Mouse (Mus musculus) myocyte (in vitro differentiated cells): ENCODE results near the gene Ptprs. TPM values are rescaled to one million over a fixed set of nuclear protein-coding genes. Genes with fewer than 3 reads are reported as not detected.

Source experiments
- H3K27me3 ChIP-seq: one replicate; pipeline ENCODE4 v1.6.1; 2011; ENCODE audit not compliant: control insufficient read depth, insufficient read depth, insufficient read length
- H3K36me3 ChIP-seq: one replicate; pipeline ENCODE4 v1.6.1; 2011; ENCODE audit not compliant: control insufficient read depth, insufficient read depth
- H3K4me2 ChIP-seq: one replicate; pipeline ENCODE4 v1.6.1; 2011; ENCODE audit warnings: low read depth, control low read depth
- H3K4me3 ChIP-seq: one replicate; pipeline ENCODE4 v1.5.1; 2011; ENCODE audit warnings: mild to moderate bottlenecking, control low read depth, moderate library complexity
- H3K79me2 ChIP-seq: one replicate; pipeline ENCODE4 v1.6.1; 2011; ENCODE audit not compliant: control insufficient read depth, insufficient read depth
- H3ac ChIP-seq: one replicate; pipeline ENCODE4 v1.6.1; 2011; ENCODE audit not compliant: control insufficient read depth, insufficient read length
- CEBPB ChIP-seq: IDR thresholded peaks from 2 replicates; pipeline ENCODE4 v1.6.1; 2011; ENCODE audit warnings: mild to moderate bottlenecking, moderate library complexity; ENCODE audit not compliant: poor library complexity, insufficient read depth, severe bottlenecking
- E2F4 ChIP-seq: IDR thresholded peaks from one replicate; pipeline ENCODE4 v1.6.1; 2011; ENCODE audit warnings: mild to moderate bottlenecking, control low read depth, moderate library complexity; ENCODE audit not compliant: insufficient read depth
- MAX ChIP-seq: IDR thresholded peaks from one replicate; pipeline ENCODE4 v1.6.1; 2011; ENCODE audit warnings: low read depth, mild to moderate bottlenecking, control low read depth
- MYOD1 ChIP-seq, 3 experiments: IDR thresholded peaks; one replicate each; pipeline ENCODE4 v1.6.1; 2011; ENCODE audit warnings: control low read depth in 2 of 3, low read depth in 2 of 3, mild to moderate bottlenecking in 2 of 3, moderate library complexity in 1 of 3; ENCODE audit not compliant: insufficient read length in 2 of 3, control insufficient read depth in 1 of 3
- MYOG ChIP-seq, 3 experiments: IDR thresholded peaks; one replicate each; pipeline ENCODE4 v1.6.1; 2011; ENCODE audit warnings: control low read depth in 2 of 3, low read depth in 2 of 3, mild to moderate bottlenecking in 2 of 3; ENCODE audit not compliant: insufficient read length in 2 of 3, control insufficient read depth in 1 of 3, insufficient read depth in 1 of 3
- POLR2A ChIP-seq: IDR thresholded peaks from one replicate; pipeline ENCODE4 v1.6.1; 2011; ENCODE audit warnings: low read depth, mild to moderate bottlenecking, control low read depth, moderate library complexity; ENCODE audit not compliant: insufficient read length
- POLR2AphosphoS2 ChIP-seq: IDR thresholded peaks from one replicate; pipeline ENCODE4 v1.6.1; 2011; ENCODE audit warnings: low read depth, control low read depth; ENCODE audit not compliant: insufficient read length
- REST ChIP-seq: IDR thresholded peaks from one replicate; pipeline ENCODE4 v1.6.1; 2011; ENCODE audit warnings: mild to moderate bottlenecking, control low read depth, moderate library complexity; ENCODE audit not compliant: insufficient read depth, insufficient read length
- SRF ChIP-seq: IDR thresholded peaks from one replicate; pipeline ENCODE4 v1.6.1; 2011; ENCODE audit warnings: low read depth; ENCODE audit not compliant: control insufficient read depth, insufficient read length
- TCF12 ChIP-seq: IDR thresholded peaks from one replicate; pipeline ENCODE4 v1.6.1; 2011; ENCODE audit warnings: mild to moderate bottlenecking, control low read depth; ENCODE audit not compliant: poor library complexity, insufficient read depth, severe bottlenecking
- TCF3 ChIP-seq: IDR thresholded peaks from one replicate; pipeline ENCODE4 v1.6.1; 2011; ENCODE audit warnings: low read depth, control low read depth; ENCODE audit not compliant: insufficient read length
- USF1 ChIP-seq: IDR thresholded peaks from one replicate; pipeline ENCODE4 v1.6.1; 2011; ENCODE audit warnings: low read depth, mild to moderate bottlenecking, control low read depth, moderate library complexity
- polyA plus RNA-seq: library from polyadenylated mRNA; unstranded; fragments of >200 nt; fragmentation: generic; extraction: Trizol; gene quantifications from one replicate; pipeline ENCODE4 v1.2.1, GENCODE M21; 2012; ENCODE audit warnings: missing spikeins

Gene Ptprs
- polyA plus RNA-seq, 1 experiment = 116 TPM

- Histone ChIP-seq H3K27me3 (no peaks in the 10 kb centered on the region), H3K36me3 (no peaks in the 10 kb centered on the region), H3ac (no peak overlapping the region), H3K4me3 (no peak overlapping the region), H3K4me2 (no peak overlapping the region), H3K79me2 (no peaks in the 10 kb centered on the region)
- TF ChIP-seq MAX (no peak), MYOG (IDR thresholded peaks at IDR 0.05; ENCODE audit: control insufficient read depth in 1 of 3, insufficient read depth in 1 of 3, insufficient read length in 2 of 3, low read depth in 2 of 3) (no peak), POLR2A (no peak), SRF (no peak), MYOD1 (IDR thresholded peaks at IDR 0.05; ENCODE audit: control insufficient read depth in 1 of 3, insufficient read length in 2 of 3, low read depth in 2 of 3) (no peak), REST (no peak), POLR2AphosphoS2 (peak; percentile 26), CEBPB (no peak)
These were observed 61.5 kb downstream of the Ptprs start for GRCm38 (mm10) chr17:56414785-56415184.

DNA sequence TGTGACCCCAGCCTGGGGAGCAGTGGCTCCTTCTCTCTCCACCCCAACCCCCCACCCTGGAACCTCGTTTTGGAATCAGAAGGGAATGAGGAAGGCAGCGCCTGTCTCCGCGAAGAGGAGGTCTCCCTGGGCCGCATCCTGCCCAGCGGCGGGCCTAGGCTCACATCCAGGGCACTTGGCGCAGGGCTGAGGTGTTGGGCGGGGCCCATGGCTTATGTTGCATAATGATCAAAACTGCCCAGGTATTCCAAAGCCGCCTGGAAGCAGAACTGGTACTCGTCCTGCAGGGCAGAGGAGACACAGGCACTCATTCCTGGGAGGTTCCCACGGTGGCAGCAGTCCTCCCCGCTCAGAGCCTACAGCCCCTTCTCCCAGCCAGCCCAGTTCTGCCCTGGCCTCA lies 63.2 kb downstream of the Ptprs start:
- H3K79me2 ChIP-seq = no peaks in the 10 kb centered on the region
- no peaks in the 10 kb centered on the region for H3K36me3 ChIP-seq
- H3K4me2 ChIP-seq = no peak overlapping the region
- TF ChIP-seq POLR2AphosphoS2 (no peak), USF1 (no peak), MYOG (IDR thresholded peaks at IDR 0.05; ENCODE audit: control insufficient read depth in 1 of 3, insufficient read depth in 1 of 3, insufficient read length in 2 of 3, low read depth in 2 of 3) (no peak), POLR2A (no peak), REST (no peak), SRF (no peak), CEBPB (no peak), TCF12 (no peak), E2F4 (no peak), MYOD1 (IDR thresholded peaks at IDR 0.05; ENCODE audit: control insufficient read depth in 1 of 3, insufficient read length in 2 of 3, low read depth in 2 of 3) (no peak), TCF3 (no peak), MAX (no peak)
- H3K27me3 ChIP-seq = no peaks in the 10 kb centered on the region
- H3ac ChIP-seq = no peak overlapping the region
- no peak overlapping the region for H3K4me3 ChIP-seq

DNA sequence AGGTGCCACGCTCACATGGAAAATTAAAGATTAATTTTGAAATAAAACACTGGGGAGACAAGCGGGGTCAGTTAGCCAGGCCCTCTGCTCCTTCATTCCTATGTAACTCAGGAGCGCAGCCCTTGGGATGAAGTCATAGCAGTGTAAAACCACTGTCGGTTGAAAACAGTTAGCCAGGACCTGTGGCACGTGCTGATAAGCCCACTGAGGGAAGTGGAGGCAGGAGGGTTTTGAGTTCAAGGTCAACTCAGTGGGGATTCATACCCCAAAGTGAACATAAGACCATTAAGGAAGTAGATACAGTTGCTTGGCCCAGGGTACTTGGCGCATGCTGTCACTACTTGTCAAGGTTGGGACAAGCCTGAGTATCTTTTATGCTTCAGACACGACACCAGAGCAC lies 64.8 kb downstream of the Ptprs start:
- TF ChIP-seq TCF3 (no peak), E2F4 (no peak), USF1 (no peak), POLR2A (no peak), POLR2AphosphoS2 (no peak), SRF (no peak), REST (no peak), MYOG (IDR thresholded peaks at IDR 0.05; ENCODE audit: control insufficient read depth in 1 of 3, insufficient read depth in 1 of 3, insufficient read length in 2 of 3, low read depth in 2 of 3) (no peak), MAX (no peak)
- Histone ChIP-seq H3K79me2 (no peaks in the 10 kb centered on the region), H3K27me3 (no peaks in the 10 kb centered on the region), H3ac (no peak overlapping the region), H3K36me3 (no peaks in the 10 kb centered on the region), H3K4me3 (no peak overlapping the region), H3K4me2 (no peak overlapping the region)

DNA sequence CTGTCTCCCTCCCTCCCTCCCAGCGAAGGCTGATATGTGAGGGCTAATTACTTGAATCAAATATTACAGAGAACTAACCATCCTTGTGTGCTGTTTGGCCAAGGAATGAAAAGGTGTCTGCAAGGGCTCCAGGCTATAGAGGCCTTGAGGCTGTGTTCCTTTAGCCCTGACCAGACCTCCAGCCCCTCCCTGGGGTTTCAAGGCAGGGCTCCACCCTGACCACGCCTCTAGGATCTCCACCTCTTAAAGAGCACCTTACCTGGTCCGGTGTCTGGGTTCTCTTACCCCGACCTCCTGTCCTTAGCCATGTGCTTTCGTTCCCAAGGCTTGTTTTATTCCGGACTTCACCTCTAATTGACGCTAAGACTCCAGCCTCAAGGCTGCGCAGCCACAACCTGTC lies 66.5 kb downstream of the Ptprs start:
- no peak overlapping the region for H3ac ChIP-seq
- no peak overlapping the region for H3K4me3 ChIP-seq
- TF ChIP-seq MYOD1 (IDR thresholded peaks at IDR 0.05; ENCODE audit: control insufficient read depth in 1 of 3, insufficient read length in 2 of 3, low read depth in 2 of 3) = no peak
- no peak for TF ChIP-seq MAX
- TF ChIP-seq POLR2AphosphoS2 = no peak
- TF ChIP-seq SRF = no peak
- TF ChIP-seq TCF12 = no peak
- no peak for TF ChIP-seq USF1
- TF ChIP-seq REST = no peak
- H3K4me2 ChIP-seq = no peak overlapping the region
- no peaks in the 10 kb centered on the region for H3K27me3 ChIP-seq
- no peaks in the 10 kb centered on the region for H3K79me2 ChIP-seq
- H3K36me3 ChIP-seq = no peaks in the 10 kb centered on the region

- Histone ChIP-seq H3K27me3 (no peaks in the 10 kb centered on the region), H3K4me2 (no peak overlapping the region), H3ac (no peak overlapping the region), H3K79me2 (no peaks in the 10 kb centered on the region), H3K36me3 (no peaks in the 10 kb centered on the region), H3K4me3 (no peak overlapping the region)
- no peak for TF ChIP-seq TCF3
- TF ChIP-seq POLR2A = no peak
- peak; percentile 41 for TF ChIP-seq POLR2AphosphoS2
These were observed 67.2 kb downstream of the Ptprs start for GRCm38 (mm10) chr17:56408965-56409625.
